Mouse (Mus musculus) embryonic fibroblast, embryonic 13.5 days (primary cell): Measurements from ENCODE around the gene Lrrc58.

ENCODE experiments used
- CTCF ChIP-seq: IDR thresholded peaks from 2 replicates; pipeline ENCODE4 v1.5.1; 2011; ENCODE audit warnings: mild to moderate bottlenecking, control low read depth, low read length, moderate library complexity, borderline replicate concordance; ENCODE audit not compliant: insufficient read depth
- POLR2A ChIP-seq: IDR thresholded peaks from 2 replicates; pipeline ENCODE4 v1.6.1; 2011; ENCODE audit warnings: low read depth, mild to moderate bottlenecking, control low read depth, low read length, moderate library complexity

DNA sequence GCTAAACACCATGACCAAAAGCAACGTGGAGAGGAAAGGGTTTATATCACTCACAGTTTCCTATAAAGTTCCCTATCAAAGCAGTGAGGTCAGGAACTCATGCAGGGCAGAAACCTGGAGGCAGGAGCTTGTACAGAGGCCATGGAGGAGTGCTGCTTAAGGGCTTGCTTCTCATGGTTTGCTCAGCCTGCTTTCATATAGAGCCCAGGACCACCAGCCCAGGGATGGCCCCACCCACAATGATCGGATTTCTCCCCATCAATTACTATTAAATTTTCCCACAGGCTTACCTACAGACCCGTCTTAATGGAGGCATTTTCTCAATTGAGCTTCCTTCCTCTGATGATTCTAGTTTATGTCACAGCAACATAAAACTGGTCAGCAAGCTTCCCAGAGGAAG is 30.6 kb upstream of the Lrrc58 start:
- TF ChIP-seq CTCF: no peak
- TF ChIP-seq POLR2A: no peak
